Mouse (Mus musculus) erythroblast, embryonic 14.5 days (primary cell): ENCODE data around the gene Gm7876. TPM values are rescaled to one million over a fixed set of nuclear protein-coding genes. Genes with fewer than 3 reads are reported as not detected.
"Not testable (repeated sequence)": the region's sequence is repeated elsewhere in the genome, so short reads cannot be mapped to it uniquely, and the experiment has no call there.

Experiments
- H3K27me3 ChIP-seq: 2 replicates; pipeline ENCODE4 v1.6.1; 2012; ENCODE audit warnings: inconsistent platforms; ENCODE audit not compliant: control insufficient read depth
- H3K36me3 ChIP-seq: 2 replicates; pipeline ENCODE4 v1.6.1; 2012; ENCODE audit warnings: mild to moderate bottlenecking, inconsistent platforms; ENCODE audit not compliant: control insufficient read depth
- H3K4me1 ChIP-seq: 2 replicates; pipeline ENCODE4 v1.6.1; 2012; ENCODE audit warnings: inconsistent platforms; ENCODE audit not compliant: control insufficient read depth
- H3K4me3 ChIP-seq: replicated peaks from 2 replicates; pipeline ENCODE3; 2012; ENCODE audit warnings: moderate library complexity, mild to moderate bottlenecking, inconsistent platforms
- H3K9me3 ChIP-seq: 2 replicates; pipeline ENCODE4 v1.6.1; 2012; ENCODE audit warnings: low read length, inconsistent platforms, mixed read lengths; ENCODE audit not compliant: control insufficient read depth
- polyA plus RNA-seq: library from polyadenylated mRNA; stranded (reverse); fragments of >175 nt; gene quantifications from 2 replicates; pipeline ENCODE4 v1.2.3, GENCODE M21; 2012

The Gm7876 gene
- not detected in 2 replicates for polyA plus RNA-seq

GRCm38 (mm10) chr14:4708938-4709337, at the start of gene Gm7876:
Gene Gm7876, plus strand, starts transcription at chr14:4709238.
- H3K4me1 ChIP-seq, H3K36me3 ChIP-seq, H3K4me3 ChIP-seq, H3K9me3 ChIP-seq, H3K27me3 ChIP-seq: not testable (repeated sequence)

DNA sequence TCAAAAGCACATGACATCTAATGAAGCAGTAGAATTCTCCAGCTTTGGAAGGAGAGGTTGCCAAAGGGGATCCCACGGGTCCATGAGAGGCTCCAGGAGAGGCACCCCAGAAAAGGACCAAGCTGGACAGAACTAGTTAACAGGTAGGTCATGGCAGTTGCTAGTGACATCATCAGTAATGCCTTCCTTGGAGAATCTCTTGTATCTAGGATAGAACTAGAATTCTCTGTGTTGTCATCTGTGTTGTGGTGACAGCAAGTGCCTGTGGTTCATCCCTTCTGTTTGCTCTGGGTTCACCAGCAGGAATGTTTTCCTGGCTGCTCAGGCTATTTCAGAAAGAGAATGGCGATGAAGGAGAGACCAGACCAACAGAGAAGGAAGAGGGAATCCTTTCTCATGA, 45.1 kb upstream of the Gm7876 start, which contains the start of gene Gm3239:
Gene Gm3239 (plus strand): TSS at position 301 of the 400 bp plus-strand sequence.
- not testable (repeated sequence) for H3K4me3 ChIP-seq, H3K36me3 ChIP-seq, H3K4me1 ChIP-seq, H3K27me3 ChIP-seq, H3K9me3 ChIP-seq

DNA sequence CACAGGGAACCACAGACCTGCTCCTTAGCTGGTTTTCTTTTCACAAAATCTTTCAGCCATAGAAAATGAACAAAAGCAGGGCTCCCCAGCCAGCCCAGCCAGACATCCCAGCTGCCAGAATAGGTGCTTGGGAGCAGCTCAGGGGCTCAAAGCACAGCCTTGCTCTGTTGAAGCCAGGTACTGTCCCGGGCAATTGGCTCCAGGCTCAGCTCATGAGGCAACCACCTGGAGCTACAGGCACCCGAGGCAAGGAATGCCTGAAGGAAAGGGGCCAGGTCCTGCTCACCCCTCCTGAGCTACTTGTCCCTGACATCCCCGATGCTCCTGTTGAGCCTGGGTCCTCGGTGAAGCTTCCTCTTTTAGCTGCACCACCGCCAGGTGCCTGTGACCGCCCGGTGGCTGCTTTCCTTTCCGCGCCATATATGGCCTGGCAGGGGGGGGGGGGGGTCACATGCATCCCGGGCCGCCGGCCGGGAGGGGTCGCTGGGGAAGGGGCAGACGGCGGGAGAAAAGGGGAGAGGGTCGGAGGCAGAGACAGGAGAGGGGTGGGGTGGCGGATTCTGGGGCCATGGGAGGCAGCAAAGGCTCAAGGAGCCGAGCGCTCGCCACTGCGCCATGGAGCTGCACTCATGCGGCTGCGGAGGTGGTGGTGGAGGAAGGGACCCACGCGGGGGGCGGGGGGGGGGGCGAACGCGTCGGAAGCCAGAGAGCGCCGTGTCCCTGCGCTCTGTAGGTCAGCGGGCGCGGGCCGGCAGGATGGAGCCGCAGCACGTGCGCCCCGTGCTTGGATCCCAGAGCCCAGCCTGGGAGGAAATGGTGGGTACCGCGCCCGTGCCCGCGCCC, 17.2 kb downstream of the Gm7876 start, which contains the start of gene Gm3252:
Gene Gm3252 (plus strand): TSS at position 738 of the 843 bp plus-strand sequence.
- H3K36me3 ChIP-seq, H3K4me3 ChIP-seq, H3K4me1 ChIP-seq, H3K9me3 ChIP-seq, H3K27me3 ChIP-seq: not testable (repeated sequence)

Other genes with a start within 250 kb of the Gm7876 start
- gene Gm3182, start 227.5 kb upstream of the Gm7876 start, polyA plus RNA-seq = not detected in 2 replicates
- not detected in 2 replicates for gene Gm3047, start 153.8 kb upstream of the Gm7876 start, polyA plus RNA-seq
- not detected in 2 replicates for gene Gm8159, start 76.9 kb upstream of the Gm7876 start, polyA plus RNA-seq
- gene Gm3239, start 45.0 kb upstream of the Gm7876 start, polyA plus RNA-seq = not detected in 2 replicates
- gene Gm3252, start 17.5 kb downstream of the Gm7876 start, polyA plus RNA-seq = not detected in 2 replicates
- not detected in 2 replicates for gene Gm9602, start 67.1 kb downstream of the Gm7876 start, polyA plus RNA-seq
- not detected in 2 replicates for gene Gm3269, start 128.9 kb downstream of the Gm7876 start, polyA plus RNA-seq
- not detected in 2 replicates for gene Gm3264, start 146.3 kb downstream of the Gm7876 start, polyA plus RNA-seq
- not detected in 2 replicates for gene Gm3278, start 183.2 kb downstream of the Gm7876 start, polyA plus RNA-seq